Mouse (Mus musculus) intestine, embryonic 16.5 days (tissue): Measurements from ENCODE around the gene Sox1. TPM values are rescaled to one million over a fixed set of nuclear protein-coding genes. Genes with fewer than 3 reads are reported as not detected.
A peak's percentile ranks its signal among the peaks of the same experiment; 100 is the strongest.

Experiments used
- ATAC-seq: fragments of 200-750 bp; cut with Nextera tagmentation; 2 replicates; pipeline ENCODE4 v1.8.0; 2017; ENCODE audit warnings: moderate TSS enrichment, moderate library complexity
- H3K27ac ChIP-seq: fragments of 300-500 bp; sonication (generic); 2 replicates; pipeline ENCODE4 v1.5.1; 2014; ENCODE audit warnings: mild to moderate bottlenecking, low read length
- H3K27me3 ChIP-seq: fragments of 300-500 bp; sonication (generic); replicated peaks from 2 replicates; pipeline ENCODE4 v1.6.1; 2014; ENCODE audit warnings: low read length, control low read depth, mixed read lengths; ENCODE audit not compliant: control insufficient read depth, insufficient read depth
- H3K36me3 ChIP-seq: fragments of 300-500 bp; sonication (generic); 2 replicates; pipeline ENCODE4 v1.6.1; 2014; ENCODE audit warnings: low read length, control low read depth; ENCODE audit not compliant: control insufficient read depth, insufficient read depth
- H3K4me1 ChIP-seq: fragments of 300-500 bp; sonication (generic); 2 replicates; pipeline ENCODE4 v1.6.1; 2014; ENCODE audit warnings: low read length, control low read depth, mixed read lengths; ENCODE audit not compliant: control insufficient read depth, insufficient read depth
- H3K4me2 ChIP-seq: fragments of 300-500 bp; sonication (generic); 2 replicates; pipeline ENCODE4 v1.6.1; 2014; ENCODE audit warnings: low read depth, low read length, control low read depth
- H3K4me3 ChIP-seq: fragments of 300-500 bp; sonication (generic); 2 replicates; pipeline ENCODE4 v1.5.1; 2014; ENCODE audit warnings: mild to moderate bottlenecking, low read length
- H3K9ac ChIP-seq: fragments of 300-500 bp; sonication (generic); 2 replicates; pipeline ENCODE4 v1.6.1; 2014; ENCODE audit warnings: low read depth, low read length
- H3K9me3 ChIP-seq: fragments of 300-500 bp; sonication (generic); 2 replicates; pipeline ENCODE4 v1.6.1; 2016; ENCODE audit warnings: low read length, control low read depth; ENCODE audit not compliant: control insufficient read depth
- WGBS: fragments of 180-500 bp; shearing (Covaris S2); extraction: QIAGEN DNeasy Blood & Tissue Kit; methylation state at CpG from one replicate; pipeline ENCODE4 v1.1.7; 2014; 5-methylcytosine and 5-hydroxymethylcytosine counted together
- polyA plus RNA-seq: library from polyadenylated mRNA; unstranded; fragments of >200 nt; fragmentation: Nextera tagmentation; extraction: Ambion mirVana; gene quantifications from 2 replicates; pipeline ENCODE4 v1.2.1, GENCODE M21; 2015

Gene Sox1
- polyA plus RNA-seq, 1 experiment from 2014 or later = not detected

GRCm38 (mm10) chr8:12430900-12431737 is 36.0 kb downstream of the Sox1 start:
- no peak overlapping the region for H3K4me3 ChIP-seq
- ATAC-seq = peak; percentile 16; the same call in 1 of the 2 replicates
- WGBS = 3% methylated on average over 51 of the region's 51 CpGs
- no peaks in the 10 kb centered on the region for H3K4me1 ChIP-seq
- H3K27me3 ChIP-seq = peaks cover 74% of the 10 kb centered on the region
- peak overlapping the region; percentile 33; the same call in 1 of the 2 replicates for H3K4me2 ChIP-seq
- no peaks in the 10 kb centered on the region for H3K36me3 ChIP-seq
- no peak overlapping the region for H3K27ac ChIP-seq
- no peaks in the 10 kb centered on the region for H3K9me3 ChIP-seq
- no peak overlapping the region for H3K9ac ChIP-seq

DNA sequence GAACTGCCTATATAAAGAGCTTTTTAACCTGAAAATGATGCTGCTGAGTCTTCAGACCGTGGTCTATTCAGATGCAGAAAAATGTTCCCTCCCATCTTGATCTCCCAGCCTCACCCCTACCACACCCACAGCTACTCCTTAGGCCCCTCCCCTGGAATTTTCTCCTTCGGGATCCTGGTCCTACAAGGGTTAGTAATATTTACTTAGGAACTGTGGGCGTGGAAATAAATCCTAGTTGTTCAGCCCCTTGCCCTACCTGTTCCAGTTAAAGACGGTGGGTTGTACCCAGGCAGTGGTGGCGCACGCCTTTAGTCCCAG is 36.6 kb downstream of the Sox1 start:
- Histone ChIP-seq H3K4me2 (no peak overlapping the region), H3K9me3 (no peaks in the 10 kb centered on the region), H3K27me3 (peaks cover 72% of the 10 kb centered on the region), H3K36me3 (no peaks in the 10 kb centered on the region), H3K27ac (no peak overlapping the region), H3K9ac (no peak overlapping the region), H3K4me3 (no peak overlapping the region), H3K4me1 (no peaks in the 10 kb centered on the region)
- WGBS = 41% methylated on average over 6 of the region's 6 CpGs
- no peak for ATAC-seq

- no peak overlapping the region for H3K27ac ChIP-seq
- H3K4me1 ChIP-seq = no peaks in the 10 kb centered on the region
- H3K36me3 ChIP-seq = no peaks in the 10 kb centered on the region
- no peak overlapping the region for H3K4me3 ChIP-seq
- WGBS = 54% methylated on average over 7 of the region's 7 CpGs
- H3K9me3 ChIP-seq = no peaks in the 10 kb centered on the region
- ATAC-seq = no peak
- no peak overlapping the region for H3K9ac ChIP-seq
- H3K27me3 ChIP-seq = peaks cover 64% of the 10 kb centered on the region
- H3K4me2 ChIP-seq = no peak overlapping the region
Observed at GRCm38 (mm10) chr8:12432546-12432945, 37.5 kb downstream of the Sox1 start.

- Histone ChIP-seq H3K9me3 (no peaks in the 10 kb centered on the region), H3K4me1 (no peaks in the 10 kb centered on the region), H3K27ac (no peak overlapping the region), H3K27me3 (peaks cover 50% of the 10 kb centered on the region), H3K4me3 (no peak overlapping the region), H3K4me2 (no peak overlapping the region), H3K9ac (no peak overlapping the region), H3K36me3 (no peaks in the 10 kb centered on the region)
- no peak for ATAC-seq
- 56% methylated on average over 3 of the region's 3 CpGs for WGBS
Observed at GRCm38 (mm10) chr8:12434771-12435170, 39.7 kb downstream of the Sox1 start.

DNA sequence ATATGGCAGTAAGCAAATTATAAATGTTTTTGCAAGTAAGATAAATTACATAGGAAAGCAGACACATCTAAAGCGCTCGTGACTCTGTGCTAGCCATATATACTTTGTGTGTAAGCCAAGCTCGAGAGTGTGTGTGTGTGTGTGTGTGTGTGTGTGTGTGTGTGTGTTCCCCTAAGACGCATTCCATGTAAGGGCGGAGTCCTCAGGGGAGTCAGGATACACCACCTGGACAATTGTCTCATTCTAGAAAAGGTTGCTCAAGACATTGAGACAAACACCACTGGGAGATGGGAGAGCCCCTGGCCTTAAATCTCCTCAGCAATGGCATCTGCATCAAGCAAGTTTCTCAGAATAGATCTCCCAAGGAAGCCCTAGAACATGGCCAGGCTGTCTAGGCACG is 42.9 kb downstream of the Sox1 start:
- ATAC-seq = no peak
- Histone ChIP-seq H3K27me3 (peaks cover 17% of the 10 kb centered on the region), H3K4me3 (no peak overlapping the region), H3K4me2 (no peak overlapping the region), H3K27ac (no peak overlapping the region), H3K36me3 (no peaks in the 10 kb centered on the region), H3K9me3 (no peaks in the 10 kb centered on the region), H3K9ac (no peak overlapping the region), H3K4me1 (no peaks in the 10 kb centered on the region)
- WGBS = 73% methylated on average over 6 of the region's 6 CpGs

- Histone ChIP-seq H3K27ac (no peak overlapping the region), H3K27me3 (peaks cover 9% of the 10 kb centered on the region), H3K4me3 (no peak overlapping the region), H3K9ac (no peak overlapping the region), H3K36me3 (no peaks in the 10 kb centered on the region), H3K4me1 (no peaks in the 10 kb centered on the region), H3K9me3 (no peaks in the 10 kb centered on the region), H3K4me2 (no peak overlapping the region)
- no peak for ATAC-seq
- 23% methylated on average over 4 of the region's 4 CpGs for WGBS
Observed at GRCm38 (mm10) chr8:12439044-12439443, 43.9 kb downstream of the Sox1 start.

- Histone ChIP-seq H3K36me3 (no peaks in the 10 kb centered on the region), H3K4me3 (no peak overlapping the region), H3K27me3 (peaks cover 6% of the 10 kb centered on the region), H3K4me2 (no peak overlapping the region), H3K27ac (no peak overlapping the region), H3K9me3 (no peaks in the 10 kb centered on the region), H3K4me1 (no peaks in the 10 kb centered on the region), H3K9ac (no peak overlapping the region)
- no peak for ATAC-seq
- 92% methylated on average over 10 of the region's 10 CpGs for WGBS
Observed at GRCm38 (mm10) chr8:12439846-12440245, 44.8 kb downstream of the Sox1 start.

- H3K9me3 ChIP-seq = no peaks in the 10 kb centered on the region
- 90% methylated on average over 4 of the region's 4 CpGs for WGBS
- ATAC-seq = no peak
- no peaks in the 10 kb centered on the region for H3K4me1 ChIP-seq
- no peak overlapping the region for H3K9ac ChIP-seq
- no peak overlapping the region for H3K27ac ChIP-seq
- H3K4me2 ChIP-seq = no peak overlapping the region
- H3K4me3 ChIP-seq = no peak overlapping the region
- peaks cover 11% of the 10 kb centered on the region for H3K27me3 ChIP-seq
- no peaks in the 10 kb centered on the region for H3K36me3 ChIP-seq
Observed at GRCm38 (mm10) chr8:12440997-12441396, 45.9 kb downstream of the Sox1 start.

- no peak overlapping the region for H3K27ac ChIP-seq
- 52% methylated on average over 2 of the region's 2 CpGs for WGBS
Observed at GRCm38 (mm10) chr8:12445258-12445657, 50.2 kb downstream of the Sox1 start.

More at GRCm38 (mm10) chr8:12445258-12445657, 50.2 kb downstream of the Sox1 start:
- no peak overlapping the region for H3K4me2 ChIP-seq
- no peaks in the 10 kb centered on the region for H3K36me3 ChIP-seq
- peaks cover 30% of the 10 kb centered on the region for H3K27me3 ChIP-seq
- no peaks in the 10 kb centered on the region for H3K4me1 ChIP-seq
- no peak overlapping the region for H3K4me3 ChIP-seq
- no peak overlapping the region for H3K9ac ChIP-seq
- H3K9me3 ChIP-seq = no peaks in the 10 kb centered on the region
- ATAC-seq = no peak
